ENCODE assay signal across 8 mouse cellular contexts in genomic region chr4:155361303-155361791, GRCm38 (mm10). TPM values are rescaled to one million over a fixed set of nuclear protein-coding genes. Genes with fewer than 3 reads are reported as not detected.
DNase-seq lines count a peak whose midpoint lies in the region; ATAC-seq and TF ChIP-seq lines count a peak whose summit lies in the region.

Gene Prkcz, minus strand, starts transcription at chr4:155361361.

- no peaks in the 10 kb centered on the region for H3K9me3 ChIP-seq in hindbrain, postnatal 0 days (ENCODE audit: low read length)

- DNase-seq in ES-CJ7 (ENCODE audit: low read depth, low spot score), result peak; percentile 92
- peak; percentile 96 for DNase-seq in cerebellum, adult 9-10 months
- DNase-seq in gastrocnemius, postnatal 10 days, result peak; percentile 57
- DNase-seq in hindbrain, postnatal 0 days (ENCODE audit: low spot score), result peak; percentile 64
- peak; percentile 55 to 60 for DNase-seq in left cerebral cortex, adult 18-20 months (ENCODE audit: low spot score in 2 of 2)
- DNase-seq in lung, postnatal 36 days, result peak; percentile 94
- peak; percentile 44 to 59 for DNase-seq in right cerebral cortex, adult 2 months (ENCODE audit: low spot score in 2 of 2)
- DNase-seq in urinary bladder, postnatal 10 days (ENCODE audit: low spot score), result peak; percentile 45

- TF ChIP-seq CTCF in hindbrain, postnatal 0 days (IDR thresholded peaks at IDR 0.05; ENCODE audit: low read depth), result no peak

- H3K4me1 ChIP-seq in hindbrain, postnatal 0 days (ENCODE audit: insufficient read depth, low read length), result no peaks in the 10 kb centered on the region

- H3K9ac ChIP-seq in hindbrain, postnatal 0 days (replicated peaks; ENCODE audit: low read length), result no peak within 1 kb of the TSS

- ATAC-seq in hindbrain, postnatal 0 days, result peak; percentile 79; the same call in 1 of the 2 replicates

- peak within 1 kb of the TSS; percentile 48 for H3K4me2 ChIP-seq in hindbrain, postnatal 0 days (ENCODE audit: low read depth, low read length)

- under 1% methylated on average over 50 of the region's 51 CpGs for WGBS in hindbrain, postnatal 0 days

- no peak within 1 kb of the TSS for H3K27ac ChIP-seq in hindbrain, postnatal 0 days

- H3K27me3 ChIP-seq in hindbrain, postnatal 0 days (ENCODE audit: insufficient read depth, low read length), result peaks cover 59% of the 10 kb centered on the region

- H3K4me3 ChIP-seq in hindbrain, postnatal 0 days (ENCODE audit: low read length), result peak within 1 kb of the TSS; percentile 37

- H3K36me3 ChIP-seq in hindbrain, postnatal 0 days (ENCODE audit: insufficient read depth, low read length), result no peaks in the 10 kb centered on the region

RNA-seq across cellular contexts. Expression of gene Prkcz, which starts in this region (rescaled TPM):
- total RNA-seq in gastrocnemius, postnatal 10 days (2021), result 1 to 10 TPM; 2.6 to 3.0 TPM
- 85.0 and 85.1 TPM in 2 replicates for total RNA-seq in hindbrain, postnatal 0 days (2014; rRNA removed)
- 80.4 and 84.2 TPM in 2 replicates for polyA plus RNA-seq in hindbrain, postnatal 0 days (2015; fragmentation: Nextera tagmentation; extraction: Ambion mirVana)
- total RNA-seq in left cerebral cortex, adult 18-20 months (2021), result 100 to 1,000 TPM; 216 to 223 TPM

Comparison
In these comparisons a context has a peak if more than half of its experiments do, and no peak if none do; other contexts are left out.
1. RNA of gene Prkcz (total RNA-seq): 216 to 223 TPM in left cerebral cortex, adult 18-20 months and 85.0 to 85.1 TPM in hindbrain, postnatal 0 days; 2.6 to 3.0 TPM in gastrocnemius, postnatal 10 days; every median in the first group is over 10 times any median in the second.
2. DNase-seq: peak in every context shown above with its lines; median percentile 96 in cerebellum, adult 9-10 months; 94 in lung, postnatal 36 days; 92 in ES-CJ7; 64 in hindbrain, postnatal 0 days; 58 in left cerebral cortex, adult 18-20 months; 57 in gastrocnemius, postnatal 10 days; 52 in right cerebral cortex, adult 2 months; 45 in urinary bladder, postnatal 10 days.